Mouse (Mus musculus) cortical plate, adult 2 months (tissue): ENCODE measurements around the gene Slc25a16.

Experiments used
- CTCF ChIP-seq: fragments of 200-500 bp; IDR thresholded peaks from 2 replicates; pipeline ENCODE4 v1.5.1; 2011; ENCODE audit warnings: mild to moderate bottlenecking, control low read depth, low read length; ENCODE audit not compliant: insufficient read depth; ENCODE audit errors: extremely low read depth
- POLR2A ChIP-seq: fragments of 200-500 bp; IDR thresholded peaks from 2 replicates; pipeline ENCODE4 v1.6.1; 2011; ENCODE audit warnings: mild to moderate bottlenecking, low read length, control low read depth; ENCODE audit not compliant: insufficient read depth; ENCODE audit errors: extremely low read depth

- no peak for TF ChIP-seq CTCF
- TF ChIP-seq POLR2A: no peak
Measured at GRCm38 (mm10) chr10:62948551-62948950, 28.1 kb downstream of the Slc25a16 start.
